Mouse (Mus musculus): ENCODE data around the gene Mael.

Mael gene

DNA sequence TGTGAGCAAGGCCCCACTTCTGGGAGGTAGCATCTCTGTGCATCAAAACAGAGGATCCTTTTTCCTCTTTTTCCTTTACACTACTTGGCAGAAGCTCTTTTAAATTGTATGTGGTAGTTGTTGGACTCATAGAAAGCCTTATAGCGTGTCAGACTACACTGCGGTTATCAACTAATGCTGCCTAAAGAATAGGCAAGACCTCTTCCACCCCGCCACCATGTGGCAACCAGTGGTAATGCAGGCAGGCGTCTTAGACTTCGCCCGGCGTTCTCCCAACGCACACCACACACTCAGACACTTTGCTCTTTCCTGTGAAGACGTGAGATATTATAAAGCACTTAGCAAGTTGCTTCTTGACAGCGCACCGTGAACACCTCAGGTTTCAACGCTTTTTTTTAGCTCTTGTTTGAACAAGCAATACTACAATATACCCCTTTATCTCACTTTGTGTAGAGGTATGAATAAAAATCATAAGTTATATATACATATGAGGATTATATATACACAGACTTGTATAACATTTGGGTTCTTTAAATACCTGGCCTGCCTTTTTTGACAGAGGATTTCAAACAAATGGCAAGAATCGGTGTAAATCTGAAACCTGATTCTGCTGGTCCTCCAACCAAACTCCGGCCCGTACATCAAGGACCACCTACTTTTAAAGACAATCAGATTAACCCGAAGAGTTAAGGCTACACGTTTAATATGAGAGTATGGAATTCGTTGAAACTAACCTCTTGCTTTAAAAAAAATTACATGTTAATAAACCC, 85.0 kb downstream of the Mael start:
- DNase-seq (ENCODE audit: low spot score in 2 of 2) = peak; percentile 76 to 80

DNA sequence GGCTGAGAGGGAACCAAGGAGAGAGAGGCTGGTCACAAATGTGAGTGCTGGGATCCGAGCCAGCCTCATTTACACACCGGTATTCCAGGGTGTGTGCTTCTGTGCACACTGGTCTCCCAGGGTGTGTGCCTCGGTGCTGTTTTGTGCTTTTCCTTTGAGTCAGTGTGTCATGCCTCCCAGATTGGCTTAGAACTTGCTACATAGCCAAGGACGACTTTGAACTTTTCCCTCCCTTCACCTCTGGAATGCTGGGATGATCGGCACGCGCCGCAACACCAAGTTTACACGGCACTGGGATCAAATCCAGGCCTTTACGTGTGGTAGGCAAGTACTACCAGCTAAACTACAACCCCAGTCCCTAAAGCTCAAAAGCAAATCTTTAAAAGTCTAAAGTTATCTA, 86.5 kb downstream of the Mael start:
- no peak for DNase-seq (ENCODE audit: low spot score in 2 of 2)

DNA sequence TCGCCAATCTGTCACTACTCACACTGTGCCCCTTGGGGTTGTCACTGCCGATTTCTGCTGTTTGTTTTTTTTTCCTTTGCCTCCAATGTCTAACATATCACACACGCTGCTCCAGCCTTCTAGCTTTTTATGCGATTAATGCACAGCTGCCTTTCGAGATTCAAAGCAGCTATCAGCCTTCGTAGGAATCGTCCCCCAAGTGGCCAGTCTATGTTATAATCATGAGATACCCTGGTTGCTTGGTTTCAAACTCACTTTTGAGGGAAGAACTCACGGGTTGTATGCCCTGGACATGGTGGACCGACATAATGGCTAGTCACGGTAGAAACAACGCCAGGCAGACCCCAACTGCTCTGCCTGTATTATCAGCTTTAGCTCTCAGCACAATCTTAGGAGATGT, 87.2 kb downstream of the Mael start:
- DNase-seq (ENCODE audit: low spot score in 2 of 2) = no peak

All from right cerebral cortex, postnatal 36 days (tissue).